Mouse (Mus musculus) thymus, adult 2 months (tissue): ENCODE measurements around the gene Ptpn1.

ENCODE experiments used
- CTCF ChIP-seq: fragments of 200-500 bp; IDR thresholded peaks from 2 replicates; pipeline ENCODE4 v1.5.1; 2012; ENCODE audit warnings: mild to moderate bottlenecking, control low read depth, low read length, moderate library complexity, borderline replicate concordance; ENCODE audit not compliant: control insufficient read depth, poor library complexity, insufficient read depth; ENCODE audit errors: extremely low read depth
- POLR2A ChIP-seq: fragments of 200-500 bp; IDR thresholded peaks from 2 replicates; pipeline ENCODE4 v1.6.1; 2012; ENCODE audit warnings: mild to moderate bottlenecking, low read length, control low read depth, moderate library complexity; ENCODE audit not compliant: control insufficient read depth, poor library complexity, insufficient read depth; ENCODE audit errors: extremely low read depth

GRCm38 (mm10) chr2:168005005-168005404 is 73.1 kb downstream of the Ptpn1 start:
- TF ChIP-seq CTCF (no peak), POLR2A (no peak)
